Mouse (Mus musculus) limb, embryonic 13.5 days (tissue): ENCODE results near the gene Lmf1. TPM values are rescaled to one million over a fixed set of nuclear protein-coding genes. Genes with fewer than 3 reads are reported as not detected.
A peak's percentile ranks its signal among the peaks of the same experiment; 100 is the strongest.

Experiments used
- ATAC-seq: fragments of 200-750 bp; cut with Nextera tagmentation; 2 replicates; pipeline ENCODE4 v1.8.0; 2017; ENCODE audit warnings: low read depth, moderate number of reproducible peaks, moderate TSS enrichment; ENCODE audit not compliant: low FRiP score
- H3K27ac ChIP-seq: fragments of 300-500 bp; sonication (generic); 2 replicates; pipeline ENCODE4 v1.5.1; 2015; ENCODE audit warnings: inconsistent platforms, mild to moderate bottlenecking, moderate library complexity
- H3K27me3 ChIP-seq: fragments of 300-500 bp; sonication (generic); 2 replicates; pipeline ENCODE4 v1.6.1; 2015; ENCODE audit warnings: mild to moderate bottlenecking, inconsistent platforms
- H3K36me3 ChIP-seq: fragments of 300-500 bp; sonication (generic); 2 replicates; pipeline ENCODE4 v1.6.1; 2015; ENCODE audit warnings: inconsistent platforms, mild to moderate bottlenecking, moderate library complexity
- H3K4me1 ChIP-seq: fragments of 300-500 bp; sonication (generic); 2 replicates; pipeline ENCODE4 v1.6.1; 2015; ENCODE audit warnings: inconsistent platforms
- H3K4me2 ChIP-seq: fragments of 300-500 bp; sonication (generic); replicated peaks from 2 replicates; pipeline ENCODE4 v1.6.1; 2015; ENCODE audit warnings: inconsistent platforms, mild to moderate bottlenecking, moderate library complexity
- H3K4me3 ChIP-seq: fragments of 300-500 bp; sonication (generic); 2 replicates; pipeline ENCODE4 v1.5.1; 2015; ENCODE audit warnings: moderate library complexity, mild to moderate bottlenecking, inconsistent platforms
- H3K9ac ChIP-seq: fragments of 300-500 bp; sonication (generic); 2 replicates; pipeline ENCODE4 v1.6.1; 2015; ENCODE audit warnings: mild to moderate bottlenecking, inconsistent platforms
- H3K9me3 ChIP-seq: fragments of 300-500 bp; sonication (generic); 2 replicates; pipeline ENCODE4 v1.6.1; 2016; ENCODE audit warnings: inconsistent platforms
- WGBS: fragments of 180-500 bp; shearing (Covaris S2); methylation state at CpG from one replicate; pipeline ENCODE4 v1.1.7; 2015; 5-methylcytosine and 5-hydroxymethylcytosine counted together
- polyA plus RNA-seq: library from polyadenylated mRNA; unstranded; fragments of >200 nt; fragmentation: Nextera tagmentation; extraction: Ambion mirVana; gene quantifications from 2 replicates; pipeline ENCODE4 v1.2.1, GENCODE M21; 2015

The Lmf1 gene
- polyA plus RNA-seq, 1 experiment from 2014 or later, result 33.2 TPM

GRCm38 (mm10) chr17:25656142-25656825 lies 77.4 kb downstream of the Lmf1 start:
- peak; percentile 57; the same call in 1 of the 2 replicates for ATAC-seq
- Histone ChIP-seq H3K4me3 (no peak overlapping the region), H3K4me2 (no peak overlapping the region), H3K27me3 (no peaks in the 10 kb centered on the region), H3K36me3 (peaks cover 43% of the 10 kb centered on the region), H3K27ac (peak overlapping the region; percentile 77), H3K4me1 (peaks cover 16% of the 10 kb centered on the region), H3K9me3 (no peaks in the 10 kb centered on the region), H3K9ac (peak overlapping the region; percentile 4; the same call in 1 of the 2 replicates)
- WGBS, result 41% methylated on average over 12 of the region's 12 CpGs

GRCm38 (mm10) chr17:25656826-25657189 lies 77.9 kb downstream of the Lmf1 start:
- H3K4me2 ChIP-seq, result no peak overlapping the region
- no peaks in the 10 kb centered on the region for H3K27me3 ChIP-seq
- no peak overlapping the region for H3K4me3 ChIP-seq
- peak overlapping the region; percentile 4; the same call in 1 of the 2 replicates for H3K9ac ChIP-seq
- peak overlapping the region; percentile 77 for H3K27ac ChIP-seq
- WGBS, result 5% methylated on average over 3 of the region's 3 CpGs
- H3K36me3 ChIP-seq, result peaks cover 44% of the 10 kb centered on the region
- H3K9me3 ChIP-seq, result no peaks in the 10 kb centered on the region
- peak; percentile 49; the same call in 1 of the 2 replicates for ATAC-seq
- H3K4me1 ChIP-seq, result peaks cover 16% of the 10 kb centered on the region

GRCm38 (mm10) chr17:25663213-25663835 lies 84.4 kb downstream of the Lmf1 start:
- peak; percentile 80 for ATAC-seq
- no peak overlapping the region for H3K4me3 ChIP-seq
- no peaks in the 10 kb centered on the region for H3K27me3 ChIP-seq
- peak overlapping the region; percentile 80 for H3K27ac ChIP-seq
- 41% methylated on average over 12 of the region's 12 CpGs for WGBS
- H3K4me1 ChIP-seq, result peaks cover 23% of the 10 kb centered on the region
- no peaks in the 10 kb centered on the region for H3K9me3 ChIP-seq
- H3K4me2 ChIP-seq, result no peak overlapping the region
- peak overlapping the region; percentile 19; the same call in 1 of the 2 replicates for H3K9ac ChIP-seq
- H3K36me3 ChIP-seq, result peaks cover 20% of the 10 kb centered on the region

- no peak overlapping the region for H3K9ac ChIP-seq
- no peaks in the 10 kb centered on the region for H3K9me3 ChIP-seq
- H3K4me2 ChIP-seq, result no peak overlapping the region
- ATAC-seq, result no peak
- H3K4me3 ChIP-seq, result no peak overlapping the region
- 87% methylated on average over 6 of the region's 6 CpGs for WGBS
- no peaks in the 10 kb centered on the region for H3K27me3 ChIP-seq
- H3K27ac ChIP-seq, result no peak overlapping the region
- peaks cover 34% of the 10 kb centered on the region for H3K4me1 ChIP-seq
- peaks cover 13% of the 10 kb centered on the region for H3K36me3 ChIP-seq
These were observed 86.6 kb downstream of the Lmf1 start for GRCm38 (mm10) chr17:25665485-25665884.

- Histone ChIP-seq H3K9me3 (no peaks in the 10 kb centered on the region), H3K36me3 (peaks cover 9% of the 10 kb centered on the region; the same call in 1 of the 2 replicates), H3K27ac (no peak overlapping the region), H3K27me3 (no peaks in the 10 kb centered on the region), H3K4me2 (no peak overlapping the region), H3K9ac (no peak overlapping the region), H3K4me3 (no peak overlapping the region), H3K4me1 (peaks cover 34% of the 10 kb centered on the region)
- WGBS, result 73% methylated on average over 8 of the region's 8 CpGs
- no peak for ATAC-seq
These were observed 87.0 kb downstream of the Lmf1 start for GRCm38 (mm10) chr17:25665891-25666290.

GRCm38 (mm10) chr17:25668481-25669055 lies 89.7 kb downstream of the Lmf1 start:
- Histone ChIP-seq H3K9ac (no peak overlapping the region), H3K4me1 (peaks cover 21% of the 10 kb centered on the region), H3K4me2 (no peak overlapping the region), H3K9me3 (no peaks in the 10 kb centered on the region), H3K27ac (no peak overlapping the region), H3K4me3 (no peak overlapping the region), H3K27me3 (no peaks in the 10 kb centered on the region), H3K36me3 (no peaks in the 10 kb centered on the region)
- WGBS, result 84% methylated on average over 7 of the region's 7 CpGs
- ATAC-seq, result no peak

- no peak for ATAC-seq
- no peaks in the 10 kb centered on the region for H3K36me3 ChIP-seq
- peaks cover 3% of the 10 kb centered on the region; the same call in 1 of the 2 replicates for H3K9me3 ChIP-seq
- peaks cover 11% of the 10 kb centered on the region for H3K4me1 ChIP-seq
- H3K4me2 ChIP-seq, result no peak overlapping the region
- H3K4me3 ChIP-seq, result no peak overlapping the region
- H3K27me3 ChIP-seq, result no peaks in the 10 kb centered on the region
- no peak overlapping the region for H3K9ac ChIP-seq
- no peak overlapping the region for H3K27ac ChIP-seq
These were observed 94.1 kb downstream of the Lmf1 start for GRCm38 (mm10) chr17:25672982-25673381.

GRCm38 (mm10) chr17:25677969-25678368 lies 99.1 kb downstream of the Lmf1 start:
- no peak for ATAC-seq
- H3K9me3 ChIP-seq, result peaks cover 3% of the 10 kb centered on the region; the same call in 1 of the 2 replicates
- H3K4me1 ChIP-seq, result no peaks in the 10 kb centered on the region
- H3K4me3 ChIP-seq, result no peak overlapping the region
- no peak overlapping the region for H3K27ac ChIP-seq
- no peak overlapping the region for H3K4me2 ChIP-seq
- 50% methylated on average over 6 of the region's 6 CpGs for WGBS
- no peaks in the 10 kb centered on the region for H3K36me3 ChIP-seq
- no peaks in the 10 kb centered on the region; the same call in 1 of the 2 replicates for H3K27me3 ChIP-seq
- no peak overlapping the region for H3K9ac ChIP-seq

GRCm38 (mm10) chr17:25679818-25680217 lies 100.9 kb downstream of the Lmf1 start:
- 11% methylated on average over 5 of the region's 5 CpGs for WGBS
- no peak for ATAC-seq
- H3K4me1 ChIP-seq, result no peaks in the 10 kb centered on the region
- H3K36me3 ChIP-seq, result no peaks in the 10 kb centered on the region
- H3K27me3 ChIP-seq, result peaks cover 3% of the 10 kb centered on the region; the same call in 1 of the 2 replicates
- H3K27ac ChIP-seq, result no peak overlapping the region
- peaks cover 3% of the 10 kb centered on the region; the same call in 1 of the 2 replicates for H3K9me3 ChIP-seq
- no peak overlapping the region for H3K9ac ChIP-seq
- no peak overlapping the region for H3K4me3 ChIP-seq
- no peak overlapping the region for H3K4me2 ChIP-seq

- Histone ChIP-seq H3K4me1 (no peaks in the 10 kb centered on the region), H3K9ac (no peak overlapping the region), H3K36me3 (no peaks in the 10 kb centered on the region), H3K27me3 (peaks cover 3% of the 10 kb centered on the region), H3K27ac (no peak overlapping the region), H3K4me2 (no peak overlapping the region), H3K4me3 (no peak overlapping the region), H3K9me3 (no peaks in the 10 kb centered on the region)
- ATAC-seq, result no peak
- 89% methylated on average over 4 of the region's 4 CpGs for WGBS
These were observed 102.8 kb downstream of the Lmf1 start for GRCm38 (mm10) chr17:25681636-25682035.

GRCm38 (mm10) chr17:25686323-25686722 lies 107.4 kb downstream of the Lmf1 start:
- H3K36me3 ChIP-seq, result no peaks in the 10 kb centered on the region
- H3K27me3 ChIP-seq, result peaks cover 5% of the 10 kb centered on the region; the same call in 1 of the 2 replicates
- H3K4me1 ChIP-seq, result 0 out of 2 replicates have a peak, but pooled peaks cover 5% of the 10 kb centered on the region
- H3K4me2 ChIP-seq, result no peak overlapping the region
- H3K27ac ChIP-seq, result no peak overlapping the region
- H3K9me3 ChIP-seq, result no peaks in the 10 kb centered on the region
- no peak overlapping the region for H3K9ac ChIP-seq
- no peak overlapping the region for H3K4me3 ChIP-seq
- WGBS, result 43% methylated on average over 7 of the region's 7 CpGs
- no peak for ATAC-seq

- Histone ChIP-seq H3K27me3 (peaks cover 2% of the 10 kb centered on the region; the same call in 1 of the 2 replicates), H3K36me3 (no peaks in the 10 kb centered on the region), H3K4me3 (no peak overlapping the region), H3K9ac (no peak overlapping the region), H3K4me2 (no peak overlapping the region), H3K9me3 (no peaks in the 10 kb centered on the region), H3K27ac (no peak overlapping the region), H3K4me1 (0 out of 2 replicates have a peak, but pooled peaks cover 5% of the 10 kb centered on the region)
- no peak for ATAC-seq
- 77% methylated on average over 4 of the region's 4 CpGs for WGBS
These were observed 110.0 kb downstream of the Lmf1 start for GRCm38 (mm10) chr17:25688922-25689321.
